Mouse (Mus musculus) cerebellum, adult 9-10 months (tissue): ENCODE data around the gene Zfp488.

ENCODE experiments used
- DNase-seq: peaks from one replicate; pipeline ENCODE4 v3.0.0; 2022

Zfp488 gene

DNA sequence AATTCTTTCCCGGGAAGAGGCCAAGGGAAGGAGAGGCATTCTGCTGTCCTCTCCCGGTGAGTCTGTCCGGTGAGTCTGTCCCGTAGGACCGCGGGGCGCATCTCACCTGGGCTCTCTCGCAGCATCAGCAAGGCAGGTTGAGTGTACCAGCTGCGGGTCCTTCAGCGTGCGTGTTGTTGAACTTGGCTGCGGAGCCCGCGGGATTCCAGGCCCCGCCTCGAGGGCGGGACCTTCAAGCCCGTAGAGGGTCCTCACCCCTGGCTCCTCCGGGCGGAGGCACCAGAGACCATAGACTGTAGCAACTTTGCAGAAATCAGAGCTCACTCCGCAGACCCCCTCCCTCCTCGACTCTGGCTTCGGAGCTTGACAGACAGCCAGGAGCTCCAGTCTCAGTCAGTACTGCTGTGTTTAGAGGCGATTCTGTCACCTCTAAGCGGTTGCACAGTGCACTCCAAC, at the start of gene Zfp488:
TSS of gene Zfp488 (minus strand) at position 161 of the 456 bp plus-strand sequence.
- no peak for DNase-seq

DNA sequence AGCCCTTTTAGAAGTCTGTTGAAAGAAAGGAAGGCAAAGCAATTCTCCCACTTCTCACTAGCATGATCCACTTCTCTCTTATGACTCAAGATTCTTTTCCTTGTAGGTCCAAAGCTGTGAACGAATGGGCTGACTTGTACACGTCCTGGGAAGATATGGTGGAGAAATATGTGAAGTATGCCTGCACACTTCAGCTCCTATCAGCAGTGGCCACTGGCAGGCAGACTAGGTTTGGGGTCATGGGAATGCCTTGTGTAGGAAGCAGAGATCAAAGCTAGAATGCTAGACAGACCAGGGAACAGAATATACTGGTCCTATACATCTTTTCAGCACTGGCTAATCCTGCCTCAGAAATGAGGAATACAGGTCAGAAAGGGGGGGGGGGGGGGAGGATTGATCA, 48.1 kb upstream of the Zfp488 start:
- DNase-seq = no peak

DNA sequence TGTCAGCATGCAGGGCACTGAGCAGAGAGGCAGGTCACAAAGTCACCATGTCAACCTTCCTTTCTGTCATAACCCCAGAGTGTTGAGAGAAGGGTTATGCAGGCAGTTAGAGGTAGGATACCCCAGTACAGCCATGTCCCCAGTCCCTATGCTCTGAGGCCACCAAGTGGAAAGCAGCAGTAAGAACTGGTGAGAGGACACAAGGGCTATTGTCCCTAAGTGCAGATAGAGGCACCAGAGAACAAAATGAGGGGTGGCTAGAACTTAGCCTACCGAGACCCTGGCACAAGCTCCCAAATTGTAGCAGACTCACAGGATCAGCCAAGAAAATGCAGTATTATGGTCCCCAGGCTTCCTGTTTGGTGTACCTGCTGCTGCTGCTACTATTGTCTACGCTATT, 38.4 kb upstream of the Zfp488 start:
- no peak for DNase-seq

DNA sequence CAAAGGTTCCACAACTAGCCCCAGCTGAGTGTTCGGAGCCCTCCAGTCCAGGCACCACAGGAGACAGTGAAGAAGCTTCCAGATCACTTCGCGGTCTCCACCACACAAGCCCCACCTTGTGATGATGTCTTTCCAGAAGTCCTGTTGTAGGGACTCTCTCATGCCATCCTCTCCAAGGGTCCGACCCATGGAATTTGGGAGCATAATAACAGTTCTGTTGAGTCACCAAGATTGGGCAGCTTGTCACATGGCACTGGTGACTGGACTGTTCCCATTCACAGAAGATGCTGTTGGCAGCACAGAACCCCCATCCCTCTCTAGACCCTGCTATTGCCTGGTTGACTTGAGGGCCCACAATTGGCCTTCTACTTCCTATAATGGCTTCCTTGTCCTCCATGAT, 37.8 kb upstream of the Zfp488 start, which contains the start of gene Gm5460:
TSS of gene Gm5460 (plus strand) at position 378 of the 400 bp plus-strand sequence.
- no peak for DNase-seq

DNA sequence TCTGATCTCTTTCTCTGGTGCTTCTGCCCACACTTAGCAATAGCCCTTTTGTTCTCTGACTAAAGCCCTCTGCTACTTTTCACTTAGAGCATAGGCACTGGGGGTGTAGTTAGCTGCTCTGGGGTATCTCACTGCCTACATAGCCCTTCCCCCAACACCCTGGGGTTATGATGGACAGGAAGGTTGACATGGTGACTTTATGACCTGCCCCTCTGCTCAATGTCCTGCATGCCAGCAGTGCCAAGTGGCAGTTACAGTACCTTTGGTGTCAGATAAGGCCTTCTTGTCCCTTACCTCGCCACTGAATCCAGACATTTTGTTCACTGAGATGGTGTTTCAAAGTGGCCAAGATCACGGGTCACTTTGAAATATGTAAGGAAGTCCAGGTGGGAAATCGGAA, 36.5 kb upstream of the Zfp488 start, which contains the start of gene Gm30083:
TSS of gene Gm30083 (minus strand) at position 120 of the 400 bp plus-strand sequence.
- no peak for DNase-seq

DNA sequence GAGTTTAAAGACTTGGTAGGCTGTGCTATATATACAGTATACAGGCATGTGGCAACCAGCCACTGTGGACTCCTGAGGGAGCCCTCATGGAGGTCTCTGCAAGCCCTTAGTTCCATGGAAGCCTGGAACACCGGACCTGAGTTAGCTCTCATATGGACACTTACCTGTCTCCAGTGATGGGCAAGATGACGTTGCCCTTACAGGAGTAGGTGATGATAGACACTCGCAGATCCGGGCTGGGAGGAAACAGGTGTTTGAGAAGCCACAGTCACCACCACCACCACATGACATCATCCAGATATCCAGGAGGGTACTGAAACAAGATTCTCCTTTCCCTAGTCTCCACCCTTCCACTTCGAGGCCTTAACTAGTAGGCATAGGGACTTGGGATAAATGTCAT, 23.8 kb upstream of the Zfp488 start:
- DNase-seq = no peak

DNA sequence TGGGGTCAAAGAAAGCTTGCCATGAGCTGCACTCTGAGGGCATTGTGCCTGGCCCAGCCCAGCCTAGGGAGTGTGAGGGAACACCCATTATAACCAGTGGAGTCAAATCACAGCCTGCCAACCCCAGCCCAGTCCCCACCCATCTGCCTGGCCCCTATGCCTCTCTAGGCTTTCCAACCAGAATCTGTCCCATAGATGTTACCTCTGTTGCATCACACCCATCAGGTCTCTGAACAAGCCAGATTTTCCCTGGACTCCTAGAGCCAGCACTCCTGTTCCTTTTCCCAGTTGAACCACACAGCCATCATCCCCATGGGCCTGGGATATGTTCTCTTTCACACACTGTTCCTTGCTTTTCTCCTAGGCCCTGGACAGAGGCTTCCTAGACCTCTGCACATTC, 22.9 kb upstream of the Zfp488 start:
- no peak for DNase-seq

DNA sequence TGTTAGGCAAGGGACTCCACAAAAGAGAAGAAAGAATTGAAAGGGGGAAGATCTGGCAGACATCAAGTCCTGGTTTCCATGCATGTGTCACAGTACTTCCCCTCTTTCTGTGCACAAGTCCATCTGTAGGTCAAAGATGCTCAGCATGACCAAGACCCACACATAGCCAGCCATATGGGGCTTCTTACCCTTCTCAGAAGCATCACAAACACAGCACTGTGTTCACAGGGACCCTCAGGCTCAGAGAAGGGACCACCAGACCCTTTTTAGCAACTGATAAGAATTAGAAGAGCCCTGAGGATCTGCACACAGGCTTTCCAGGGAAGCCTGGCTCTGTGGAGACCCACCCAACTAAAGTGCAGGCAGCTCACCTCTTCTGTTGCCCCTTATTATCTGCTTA, 21.5 kb upstream of the Zfp488 start:
- DNase-seq = no peak

DNA sequence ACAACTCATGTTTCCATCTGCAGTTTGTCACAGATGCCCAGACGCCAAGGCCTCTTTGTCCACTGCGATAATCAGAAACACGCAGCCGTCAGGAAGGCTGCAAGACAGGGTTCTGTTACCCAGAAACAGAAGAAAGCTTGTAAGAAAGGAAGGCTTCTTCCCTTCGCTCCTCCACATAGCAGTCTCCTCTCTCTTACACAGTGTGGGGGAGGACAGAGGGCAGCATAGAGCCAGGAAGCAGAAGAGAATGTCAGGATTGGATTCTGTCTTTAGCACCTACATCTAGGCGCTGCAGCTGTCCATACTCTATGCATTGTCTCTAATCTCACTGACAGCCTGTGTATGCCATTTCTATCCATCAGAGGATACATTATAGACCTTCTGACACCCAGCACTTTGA, 18.9 kb upstream of the Zfp488 start:
- DNase-seq = no peak

DNA sequence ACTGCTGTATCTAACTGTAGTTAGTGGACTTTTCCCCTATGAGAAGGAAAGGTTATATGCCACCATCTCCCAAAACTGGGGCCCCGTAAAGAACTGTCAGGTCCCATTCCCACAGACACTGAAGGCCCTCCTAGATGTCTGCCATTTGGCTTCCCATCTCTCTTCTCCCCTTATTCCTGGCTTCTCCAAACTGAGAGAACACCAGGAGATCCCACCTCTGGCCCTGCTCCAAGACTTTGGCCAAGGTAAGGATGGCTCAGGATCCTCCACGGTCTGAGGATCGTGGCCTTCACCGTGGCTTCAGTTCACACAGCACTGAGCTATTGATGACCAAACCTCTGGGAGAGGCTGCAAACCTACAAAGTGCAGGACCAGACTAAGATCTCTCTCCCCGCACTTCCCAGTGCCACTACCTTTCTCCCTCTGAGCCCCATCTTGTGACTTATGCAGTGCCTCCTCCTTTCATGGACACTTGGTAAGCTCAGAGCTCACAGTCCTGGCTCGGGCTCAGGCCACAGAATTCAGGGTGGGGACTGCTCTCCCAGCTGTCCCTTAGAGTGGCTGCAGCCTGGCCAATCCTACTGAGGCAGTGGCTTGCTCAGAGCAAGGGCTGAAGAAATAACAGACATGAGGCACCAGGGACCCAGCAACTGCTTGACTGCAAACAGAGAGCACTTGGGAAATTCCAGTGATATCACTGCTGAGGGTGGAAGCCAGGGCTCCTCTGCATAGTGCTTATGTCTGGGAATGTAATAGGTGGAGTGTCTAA, 15.1 kb upstream of the Zfp488 start:
- no peak for DNase-seq

DNA sequence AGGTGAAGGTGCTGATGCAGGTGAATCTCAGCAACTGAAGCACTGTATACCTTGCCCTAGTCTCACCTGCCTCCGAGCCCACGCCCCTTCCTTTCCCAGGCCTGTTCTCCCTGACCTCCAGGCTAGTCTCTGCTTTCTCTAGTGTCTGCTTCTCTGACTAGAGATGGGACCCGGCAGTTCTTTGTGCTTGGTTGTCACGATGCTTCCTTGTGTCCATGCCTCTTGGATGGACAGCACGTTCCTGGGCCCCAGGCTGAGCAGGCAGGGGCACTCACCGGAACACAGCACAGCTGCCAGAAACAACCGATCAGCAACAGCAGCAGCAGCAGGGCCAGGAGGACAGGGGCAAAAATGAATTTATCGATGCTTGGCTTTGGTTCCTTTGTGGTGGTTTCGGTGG, 14.5 kb upstream of the Zfp488 start:
- DNase-seq = no peak

DNA sequence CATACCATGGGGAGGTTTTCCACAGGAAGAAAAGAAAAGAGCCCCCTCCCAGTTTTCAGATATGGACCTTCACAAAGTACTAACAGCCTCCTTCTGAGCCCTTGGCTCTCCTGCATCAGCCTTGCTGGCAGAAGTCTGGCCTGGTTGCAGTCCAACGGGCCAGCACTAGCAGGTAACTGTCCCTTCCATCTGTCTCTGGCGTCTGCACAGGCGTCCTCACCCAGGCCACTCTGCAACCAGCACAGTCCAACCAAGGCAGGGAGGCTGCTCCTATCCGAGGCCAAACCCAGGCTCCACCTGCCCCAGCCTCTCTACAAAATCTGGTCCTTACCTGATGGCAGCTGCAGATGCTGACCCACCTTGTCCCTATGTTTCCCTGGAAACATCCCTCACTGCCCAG, 13.4 kb upstream of the Zfp488 start:
- DNase-seq = peak; percentile 86

DNA sequence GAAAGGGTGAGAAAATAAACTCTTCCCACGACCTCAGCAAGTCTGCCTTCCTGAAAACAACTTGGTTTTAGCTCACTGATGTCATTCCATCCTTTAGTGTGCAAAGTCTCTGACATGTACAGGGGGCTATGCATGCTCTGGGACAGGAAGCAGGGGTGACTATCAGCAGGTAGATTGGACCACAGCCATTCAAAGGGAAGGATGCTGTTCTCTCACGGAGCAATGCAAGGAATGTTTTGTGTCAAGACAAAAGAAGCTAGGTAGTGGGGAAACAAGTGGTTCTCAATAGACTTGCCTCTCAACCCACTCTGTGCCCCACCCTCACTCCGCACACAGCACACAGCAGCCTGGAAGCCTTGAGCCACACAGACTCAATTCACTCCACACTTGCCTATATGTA, 10.6 kb upstream of the Zfp488 start:
- no peak for DNase-seq

DNA sequence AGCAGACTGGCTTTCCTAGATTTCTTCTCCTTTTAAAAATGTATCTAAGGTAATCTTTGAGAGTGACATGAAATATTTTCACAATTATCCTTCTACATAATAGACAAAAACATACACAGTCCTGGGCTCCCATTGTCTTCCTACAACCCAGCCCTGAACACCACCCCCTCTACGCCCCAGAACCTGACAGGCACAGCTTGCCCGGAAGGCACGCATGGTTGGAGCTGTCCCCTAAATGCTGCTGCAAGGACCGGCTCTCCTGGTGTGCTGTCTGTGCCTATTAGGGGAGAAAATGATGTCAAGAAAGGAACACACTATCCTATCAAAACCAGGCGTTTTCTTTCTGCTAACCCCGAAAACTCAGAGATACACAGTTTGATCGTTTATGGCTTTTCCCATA, 816 bp downstream of the Zfp488 start:
- DNase-seq = no peak

DNA sequence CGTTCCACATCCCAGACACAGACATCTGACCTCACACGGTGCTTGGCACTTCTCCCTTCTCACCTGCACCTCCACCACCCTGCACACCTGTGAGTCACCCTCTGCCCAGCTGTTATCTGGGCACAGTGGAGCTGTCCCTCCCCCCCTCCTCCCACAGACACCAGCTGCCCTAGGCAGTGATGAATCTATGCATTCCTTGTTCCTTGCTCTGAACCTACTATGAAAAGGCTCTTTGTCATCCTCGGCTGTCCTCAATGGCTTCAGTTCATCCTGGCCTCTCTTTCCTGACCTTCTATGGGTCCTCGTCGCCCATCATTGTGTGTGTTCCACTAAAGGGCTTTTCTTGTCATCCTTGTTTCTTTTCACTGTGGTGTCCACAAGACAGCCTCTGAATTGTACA, 3.8 kb downstream of the Zfp488 start:
- no peak for DNase-seq

DNA sequence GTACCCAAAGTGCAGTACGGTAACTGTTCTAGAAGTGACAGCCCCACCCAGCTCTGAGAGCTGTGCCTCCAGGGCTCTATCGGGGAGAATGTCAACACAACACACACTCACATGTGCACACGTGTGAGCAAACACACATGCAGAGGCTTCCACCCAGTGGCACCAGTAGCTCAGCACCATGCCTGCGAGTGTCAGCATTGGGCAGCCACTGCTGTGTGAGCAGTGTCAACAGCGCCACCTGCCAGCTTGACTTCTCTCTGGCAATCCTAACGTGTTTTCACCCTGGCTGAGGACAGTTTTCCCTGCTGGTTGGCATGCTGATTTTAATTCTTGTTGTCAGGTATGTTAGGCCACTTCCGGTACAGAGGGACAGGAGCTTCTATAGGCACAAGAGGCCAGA, 5.9 kb downstream of the Zfp488 start:
- no peak for DNase-seq

DNA sequence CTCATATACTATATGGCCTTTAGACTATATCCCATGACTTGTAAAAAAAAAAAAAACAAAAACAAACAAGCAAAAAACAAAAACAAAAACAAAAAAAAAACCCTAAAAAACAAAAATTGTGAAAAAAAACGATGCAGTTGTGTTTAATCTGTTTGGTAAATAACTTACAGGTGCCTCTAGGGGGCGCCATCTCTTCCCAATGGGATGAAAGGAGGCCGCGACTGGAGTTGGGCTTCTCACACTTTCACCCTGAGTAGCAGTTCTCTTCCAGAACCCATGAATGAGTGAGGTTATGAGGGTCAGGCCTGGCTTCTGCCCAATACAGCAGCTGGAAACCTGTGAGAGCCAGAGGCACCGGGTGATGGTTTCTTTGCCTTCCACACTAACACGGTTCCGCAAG, 12.9 kb downstream of the Zfp488 start:
- no peak for DNase-seq

DNA sequence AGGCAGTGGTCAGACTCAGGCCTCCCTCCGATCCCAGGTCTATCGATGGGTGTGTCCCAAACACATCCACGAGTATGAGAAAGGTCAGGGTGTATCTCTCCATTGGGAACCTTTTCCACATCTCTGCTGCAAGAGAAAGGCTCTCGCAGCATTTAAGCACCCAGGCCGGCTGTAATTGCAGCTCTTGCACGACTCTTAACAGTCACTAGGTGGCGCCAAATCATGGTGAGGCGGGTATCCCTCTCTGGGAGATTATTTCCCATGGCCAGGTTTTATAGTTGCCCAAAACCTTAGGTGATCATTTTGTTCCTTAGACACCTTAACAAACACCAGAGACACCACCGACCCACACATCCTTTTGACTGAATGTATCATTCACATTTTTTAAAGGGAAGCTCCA, 19.2 kb downstream of the Zfp488 start:
- peak; percentile 74 for DNase-seq

DNA sequence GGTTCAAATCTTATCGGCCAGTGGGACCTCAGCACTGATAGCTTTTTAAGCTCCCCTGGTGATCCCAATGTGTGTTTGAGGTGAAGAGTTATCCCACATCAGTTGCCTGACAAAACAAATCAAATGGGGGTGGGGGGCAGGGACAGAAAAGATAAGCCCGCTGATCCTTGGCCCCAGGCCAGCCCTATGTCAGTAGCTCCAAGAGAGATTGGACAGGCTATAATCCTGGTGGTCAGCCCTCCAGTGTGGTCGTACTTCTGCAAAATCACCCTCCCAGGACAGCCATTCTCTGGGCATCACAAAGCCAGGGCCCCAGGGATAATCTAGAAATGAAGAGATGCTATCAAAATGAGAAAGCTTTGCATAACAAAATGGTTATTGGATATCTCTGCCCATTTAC, 19.7 kb downstream of the Zfp488 start:
- no peak for DNase-seq

DNA sequence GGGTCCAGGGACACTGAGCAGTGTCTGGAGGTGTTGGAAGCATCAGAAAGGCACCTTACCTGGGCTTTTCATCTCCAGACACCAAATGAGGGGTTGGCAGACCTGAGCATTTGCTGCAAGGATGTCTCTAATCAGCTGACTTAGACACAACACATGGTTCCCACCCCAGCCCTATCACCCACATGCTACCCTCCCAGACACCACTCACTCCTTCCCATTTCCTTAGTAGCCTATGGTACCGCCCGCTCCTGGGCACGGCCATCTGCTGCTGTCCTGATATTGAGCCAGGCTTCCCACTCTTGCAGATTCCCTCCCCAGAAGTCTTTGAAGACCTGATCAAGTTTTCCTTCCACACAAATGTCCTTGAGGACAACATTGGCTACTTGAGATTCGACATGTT, 20.4 kb downstream of the Zfp488 start:
- DNase-seq = no peak

DNA sequence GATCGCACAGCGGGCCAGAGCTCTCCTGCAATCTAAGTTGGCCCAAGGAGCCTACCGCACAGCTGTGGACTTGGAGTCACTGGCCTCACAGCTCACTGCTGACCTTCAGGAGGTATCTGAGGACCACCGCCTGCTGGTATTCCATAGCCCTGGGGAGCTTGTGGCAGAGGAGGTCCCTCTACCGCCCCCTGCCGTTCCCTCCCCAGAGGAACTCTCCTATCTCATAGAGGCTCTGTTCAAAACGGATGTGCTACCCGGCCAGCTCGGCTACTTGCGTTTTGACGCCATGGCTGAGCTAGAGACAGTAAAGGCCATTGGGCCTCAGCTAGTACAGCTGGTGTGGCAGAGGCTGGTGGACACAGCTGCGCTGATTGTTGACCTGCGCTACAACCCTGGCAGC, 22.5 kb downstream of the Zfp488 start:
- DNase-seq = no peak

DNA sequence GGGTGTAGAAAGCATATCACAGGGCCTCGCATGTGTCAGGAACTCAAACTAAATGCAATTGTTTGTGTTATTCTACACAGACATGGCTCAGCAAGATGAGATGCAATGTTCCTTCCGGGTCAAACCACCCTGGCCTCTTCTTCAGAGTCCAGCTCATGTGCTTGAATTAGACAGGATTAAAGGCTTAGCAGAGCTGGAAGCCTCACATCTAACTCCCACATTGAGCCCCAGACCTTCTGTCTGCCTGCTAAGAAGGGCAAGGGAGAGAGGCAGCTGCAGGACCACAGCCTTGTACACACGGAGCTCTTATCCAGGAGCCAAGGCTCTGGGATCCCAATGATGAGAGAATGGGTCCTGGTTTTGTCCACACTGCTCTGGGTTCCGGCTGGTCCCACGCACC, 24.8 kb downstream of the Zfp488 start, which contains the start of gene Rbp3:
TSS of gene Rbp3 (plus strand) at position 243 of the 400 bp plus-strand sequence.
- no peak for DNase-seq

DNA sequence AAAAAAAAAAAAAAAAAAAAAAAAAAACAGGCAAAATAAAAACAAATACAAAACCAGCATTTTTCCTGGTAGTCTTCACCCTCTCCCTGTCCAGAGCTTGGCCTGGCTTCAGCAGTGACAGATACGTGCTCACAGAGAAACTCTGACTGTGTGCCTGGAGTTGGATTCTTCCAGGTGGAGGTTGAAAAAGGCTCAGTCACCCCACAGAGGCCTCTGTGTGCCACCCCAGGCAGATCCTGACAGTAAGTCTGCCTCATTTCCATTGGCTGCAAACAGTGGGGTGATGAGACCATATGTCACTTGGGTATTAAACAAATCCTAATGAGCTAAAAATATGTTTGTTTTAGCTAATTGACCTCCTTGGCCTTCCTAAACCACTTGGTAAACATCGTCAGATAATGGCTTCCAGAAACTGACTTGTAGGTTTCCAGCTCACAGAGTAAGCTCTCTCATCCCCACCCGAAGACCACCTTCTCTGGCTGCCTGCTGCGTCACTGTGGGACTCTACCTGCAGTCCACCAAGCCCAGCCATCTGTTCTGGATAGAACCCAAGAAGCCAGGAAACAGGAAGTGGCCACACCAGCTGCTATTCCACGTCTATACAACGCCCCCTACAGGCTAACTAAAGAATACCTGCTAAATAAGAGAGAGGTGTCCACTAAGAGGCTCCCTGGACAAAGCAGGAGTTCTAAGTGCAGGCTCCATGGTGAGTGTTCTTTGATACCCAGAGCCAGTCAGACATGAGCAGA, 26.2 kb downstream of the Zfp488 start:
- peak; percentile 69 for DNase-seq

DNA sequence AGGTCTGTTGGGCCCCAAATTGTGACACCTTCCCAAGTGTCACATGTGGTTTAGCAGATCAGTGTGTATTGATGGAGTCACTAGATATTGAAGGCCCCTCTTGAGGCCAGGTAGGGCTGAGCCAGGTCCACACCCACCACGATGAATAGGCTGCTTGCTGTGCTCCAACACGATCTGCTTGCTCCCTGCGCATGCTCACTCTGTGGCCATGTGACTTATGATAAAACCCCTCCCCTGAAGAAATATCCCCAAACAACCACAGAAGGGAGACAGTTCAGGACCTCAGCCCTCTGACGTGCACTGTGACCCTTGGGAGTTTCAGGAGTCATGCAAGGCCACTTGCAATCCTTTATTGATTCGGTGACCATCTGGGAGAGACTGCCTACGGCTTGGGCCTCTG, 32.4 kb downstream of the Zfp488 start:
- DNase-seq = no peak
